Mouse (Mus musculus) granulocyte monocyte progenitor cell, adult 5-6 weeks (primary cell): Measurements from ENCODE around the gene Narfl. TPM values are rescaled to one million over a fixed set of nuclear protein-coding genes. Genes with fewer than 3 reads are reported as not detected.

Experiments used
- ATAC-seq: replicated peaks from 2 replicates; pipeline ENCODE4 v1.8.0; 2016; ENCODE audit warnings: mild to moderate bottlenecking, moderate TSS enrichment, inconsistent platforms; ENCODE audit not compliant: poor library complexity, severe bottlenecking
- total RNA-seq, 2 experiments: library from RNA; stranded (forward) in 1 of 2; stranded (reverse) in 1 of 2; fragments of 200-712, 200-1000 nt in 1 of 2; fragments of >200 nt in 1 of 2; fragmentation: Nextera tagmentation in 1 of 2; gene quantifications; 2 replicates each; pipeline ENCODE4 v1.2.3; 2014 to 2017

Gene Narfl
- total RNA-seq, 2 experiments from 2014 or later = 15.0 to 23.5 TPM

DNA sequence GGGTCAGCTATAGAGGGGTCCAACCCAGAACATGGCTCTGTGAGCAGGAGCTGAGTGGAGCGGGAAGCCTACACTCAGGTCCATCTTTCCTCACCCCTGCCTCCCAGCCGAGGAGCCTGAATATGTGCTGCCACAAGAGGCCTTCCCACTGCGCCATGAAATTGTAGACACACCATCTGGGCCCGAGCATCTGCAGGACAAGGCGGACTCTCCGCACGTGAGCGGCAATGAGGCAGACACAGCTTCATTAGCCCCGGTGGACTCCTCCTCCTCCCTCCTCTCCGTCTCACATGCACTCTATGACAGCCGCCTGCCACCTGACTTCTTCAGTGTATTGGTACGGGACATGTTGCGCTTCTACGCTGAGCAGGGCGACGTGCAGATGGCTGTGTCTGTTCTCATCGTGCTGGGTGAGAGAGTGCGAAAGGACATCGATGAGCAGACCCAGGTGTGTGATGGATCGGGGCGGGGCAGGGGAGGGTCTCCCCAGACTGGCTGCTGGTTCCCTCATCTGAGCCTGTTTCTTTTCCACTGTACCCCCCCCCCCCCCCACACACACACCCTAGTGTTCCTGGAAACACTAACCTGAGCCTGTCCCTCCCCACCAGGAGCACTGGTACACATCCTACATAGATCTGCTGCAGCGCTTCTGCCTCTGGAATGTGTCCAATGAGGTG lies 54.1 kb downstream of the Narfl start:
- no peak for ATAC-seq

GRCm38 (mm10) chr17:25828223-25828594 lies 54.6 kb downstream of the Narfl start:
- no peak for ATAC-seq

- ATAC-seq = peak; percentile 13
Observed at GRCm38 (mm10) chr17:25828712-25829557, 55.4 kb downstream of the Narfl start, which contains the start of gene Jmjd8. TSS of gene Jmjd8 (plus strand) at chr17:25828867.

- ATAC-seq = no peak
Observed at GRCm38 (mm10) chr17:25829558-25830017, 56.0 kb downstream of the Narfl start.

DNA sequence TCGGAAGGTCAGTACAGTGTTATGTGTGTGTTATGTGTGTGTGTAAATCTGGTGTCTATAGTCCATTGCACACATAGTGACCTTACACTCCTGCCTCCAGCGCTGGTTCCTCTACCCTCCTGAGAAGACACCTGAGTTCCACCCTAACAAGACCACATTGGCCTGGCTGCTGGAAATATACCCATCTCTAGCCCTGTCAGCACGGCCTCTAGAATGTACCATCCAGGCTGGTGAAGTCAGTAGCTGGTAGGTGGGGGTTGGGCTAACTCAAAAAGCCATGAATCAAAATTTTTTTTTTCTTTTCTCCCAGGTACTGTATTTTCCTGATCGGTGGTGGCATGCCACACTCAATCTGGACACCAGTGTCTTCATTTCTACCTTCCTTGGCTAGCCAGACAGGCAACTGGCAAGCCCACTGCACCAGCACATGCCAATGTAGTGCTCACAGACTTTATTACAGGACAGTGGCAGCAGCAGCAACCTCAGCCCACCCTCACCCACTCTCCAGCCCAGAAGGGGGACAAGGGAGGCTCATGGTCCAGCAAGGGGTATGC lies 56.7 kb downstream of the Narfl start:
- ATAC-seq = no peak

DNA sequence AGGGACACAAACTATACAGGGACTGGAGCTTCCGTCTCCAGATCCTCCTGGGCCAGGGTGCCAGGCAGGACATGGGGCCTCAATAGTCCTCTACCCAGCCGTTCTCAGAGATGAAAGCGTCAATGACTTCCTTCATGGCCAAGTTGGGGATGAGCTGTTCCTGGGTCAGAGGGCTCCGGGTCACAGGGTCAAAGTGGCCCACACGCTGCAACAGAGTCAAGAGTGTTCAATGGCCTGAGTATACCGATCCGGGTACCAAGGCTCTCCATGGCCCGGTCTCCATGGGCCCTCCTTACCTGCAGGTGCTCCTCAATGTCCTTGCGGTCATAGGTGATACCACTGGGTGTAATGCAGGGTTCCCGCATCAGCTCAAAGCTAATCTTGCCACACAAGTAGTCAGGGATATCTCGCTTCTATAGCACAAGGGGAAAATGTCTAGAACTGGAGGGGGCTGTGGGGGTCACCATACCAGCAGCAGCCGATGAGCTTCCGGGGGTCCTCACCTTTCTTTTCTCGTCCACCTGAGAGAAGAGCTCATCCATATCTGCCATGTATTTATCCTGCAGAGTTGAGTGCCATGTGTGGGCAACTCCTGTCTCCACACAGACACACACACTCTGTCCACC lies 57.3 kb downstream of the Narfl start:
- ATAC-seq = no peak

GRCm38 (mm10) chr17:25831451-25832281 lies 58.1 kb downstream of the Narfl start:
- ATAC-seq = no peak

GRCm38 (mm10) chr17:25832436-25833290 lies 59.1 kb downstream of the Narfl start:
- peak; percentile 73 for ATAC-seq

Other genes with a start within 250 kb of the Narfl start
- gene Sox8, start 203.1 kb upstream of the Narfl start, total RNA-seq (2014; fragmentation: Nextera tagmentation) = 1.1 TPM in 1 of 2 replicates, not detected in the other
- gene Sox8, start 203.1 kb upstream of the Narfl start, total RNA-seq (2017) = not detected in 2 replicates
- 34.0 and 36.8 TPM in 2 replicates for gene Lmf1, start 194.7 kb upstream of the Narfl start, total RNA-seq (2014; fragmentation: Nextera tagmentation)
- 6.9 and 10.7 TPM in 2 replicates for gene Lmf1, start 194.7 kb upstream of the Narfl start, total RNA-seq (2017)
- gene Gng13, start 56.6 kb upstream of the Narfl start, total RNA-seq (2014; fragmentation: Nextera tagmentation) = not detected in 2 replicates
- gene Gng13, start 56.6 kb upstream of the Narfl start, total RNA-seq (2017) = not detected in 2 replicates
- gene Chtf18, start 46.4 kb upstream of the Narfl start, total RNA-seq (2014; fragmentation: Nextera tagmentation) = 16.8 and 29.8 TPM in 2 replicates
- gene Chtf18, start 46.4 kb upstream of the Narfl start, total RNA-seq (2017) = 17.0 and 22.4 TPM in 2 replicates
- 10.9 and 15.6 TPM in 2 replicates for gene Rpusd1, start 46.1 kb upstream of the Narfl start, total RNA-seq (2014; fragmentation: Nextera tagmentation)
- gene Rpusd1, start 46.1 kb upstream of the Narfl start, total RNA-seq (2017) = 4.2 and 6.6 TPM in 2 replicates
- not detected in 2 replicates for gene Mslnl, start 37.7 kb upstream of the Narfl start, total RNA-seq (2014; fragmentation: Nextera tagmentation)
- not detected in 2 replicates for gene Mslnl, start 37.7 kb upstream of the Narfl start, total RNA-seq (2017)
- not detected in 2 replicates for gene Msln, start 19.4 kb upstream of the Narfl start, total RNA-seq (2014; fragmentation: Nextera tagmentation)
- gene Msln, start 19.4 kb upstream of the Narfl start, total RNA-seq (2017) = not detected in 2 replicates
- gene Haghl, start 11.9 kb downstream of the Narfl start, total RNA-seq (2014; fragmentation: Nextera tagmentation) = 24.1 and 27.6 TPM in 2 replicates
- 13.8 and 19.4 TPM in 2 replicates for gene Haghl, start 11.9 kb downstream of the Narfl start, total RNA-seq (2017)
- gene Ccdc78, start 12.8 kb downstream of the Narfl start, total RNA-seq (2014; fragmentation: Nextera tagmentation) = 0.45 TPM in 1 of 2 replicates, not detected in the other
- 0.52 TPM in 1 of 2 replicates, not detected in the other for gene Ccdc78, start 12.8 kb downstream of the Narfl start, total RNA-seq (2017)
- gene Fam173a, start 19.1 kb downstream of the Narfl start, total RNA-seq (2014; fragmentation: Nextera tagmentation) = 85.3 and 92.7 TPM in 2 replicates
- gene Fam173a, start 19.1 kb downstream of the Narfl start, total RNA-seq (2017) = 31.9 and 43.1 TPM in 2 replicates
- not detected in 2 replicates for gene AC134908.4, start 21.9 kb downstream of the Narfl start, total RNA-seq (2014; fragmentation: Nextera tagmentation)
- not detected in 2 replicates for gene AC134908.4, start 21.9 kb downstream of the Narfl start, total RNA-seq (2017)
- 15.8 and 23.3 TPM in 2 replicates for gene Metrn, start 23.4 kb downstream of the Narfl start, total RNA-seq (2014; fragmentation: Nextera tagmentation)
- gene Metrn, start 23.4 kb downstream of the Narfl start, total RNA-seq (2017) = 33.5 and 64.4 TPM in 2 replicates
- gene Fbxl16, start 35.3 kb downstream of the Narfl start, total RNA-seq (2014; fragmentation: Nextera tagmentation) = not detected in 2 replicates
- gene Fbxl16, start 35.3 kb downstream of the Narfl start, total RNA-seq (2017) = not detected in 2 replicates
- gene Wdr24, start 49.9 kb downstream of the Narfl start, total RNA-seq (2014; fragmentation: Nextera tagmentation) = 12.5 and 16.9 TPM in 2 replicates
- 14.8 and 19.3 TPM in 2 replicates for gene Wdr24, start 49.9 kb downstream of the Narfl start, total RNA-seq (2017)
- gene Jmjd8, start 55.1 kb downstream of the Narfl start, total RNA-seq (2014; fragmentation: Nextera tagmentation) = 19.5 and 23.1 TPM in 2 replicates
- gene Jmjd8, start 55.1 kb downstream of the Narfl start, total RNA-seq (2017) = 15.2 and 23.4 TPM in 2 replicates
- gene Stub1, start 59.6 kb downstream of the Narfl start, total RNA-seq (2014; fragmentation: Nextera tagmentation) = 112 and 131 TPM in 2 replicates
- 99.3 and 101 TPM in 2 replicates for gene Stub1, start 59.6 kb downstream of the Narfl start, total RNA-seq (2017)
- gene Rhbdl1, start 63.5 kb downstream of the Narfl start, total RNA-seq (2014; fragmentation: Nextera tagmentation) = 1.1 and 3.0 TPM in 2 replicates
- gene Rhbdl1, start 63.5 kb downstream of the Narfl start, total RNA-seq (2017) = not detected in 2 replicates
- 1.2 TPM in 1 of 2 replicates, not detected in the other for gene Gm20683, start 68.0 kb downstream of the Narfl start, total RNA-seq (2014; fragmentation: Nextera tagmentation)
- gene Gm20683, start 68.0 kb downstream of the Narfl start, total RNA-seq (2017) = 0.41 and 1.2 TPM in 2 replicates
- gene Rhot2, start 71.1 kb downstream of the Narfl start, total RNA-seq (2014; fragmentation: Nextera tagmentation) = 28.3 and 35.5 TPM in 2 replicates
- gene Rhot2, start 71.1 kb downstream of the Narfl start, total RNA-seq (2017) = 11.9 and 17.8 TPM in 2 replicates
- 64.7 and 66.9 TPM in 2 replicates for gene Wdr90, start 87.7 kb downstream of the Narfl start, total RNA-seq (2014; fragmentation: Nextera tagmentation)
- 11.8 and 15.0 TPM in 2 replicates for gene Wdr90, start 87.7 kb downstream of the Narfl start, total RNA-seq (2017)
- gene Mcrip2, start 95.0 kb downstream of the Narfl start, total RNA-seq (2014; fragmentation: Nextera tagmentation) = 30.4 and 58.6 TPM in 2 replicates
- 11.2 and 25.8 TPM in 2 replicates for gene Mcrip2, start 95.0 kb downstream of the Narfl start, total RNA-seq (2017)
- gene Mettl26, start 101.3 kb downstream of the Narfl start, total RNA-seq (2014; fragmentation: Nextera tagmentation) = 23.4 and 27.7 TPM in 2 replicates
- gene Mettl26, start 101.3 kb downstream of the Narfl start, total RNA-seq (2017) = 9.7 and 15.2 TPM in 2 replicates
- 2.1 TPM in 1 of 2 replicates, not detected in the other for gene Wfikkn1, start 107.1 kb downstream of the Narfl start, total RNA-seq (2014; fragmentation: Nextera tagmentation)
- 1.1 and 1.3 TPM in 2 replicates for gene Wfikkn1, start 107.1 kb downstream of the Narfl start, total RNA-seq (2017)
- gene Rab40c, start 146.0 kb downstream of the Narfl start, total RNA-seq (2014; fragmentation: Nextera tagmentation) = 9.4 and 15.9 TPM in 2 replicates
- 7.2 and 11.8 TPM in 2 replicates for gene Rab40c, start 146.0 kb downstream of the Narfl start, total RNA-seq (2017)
- gene Pigq, start 171.2 kb downstream of the Narfl start, total RNA-seq (2014; fragmentation: Nextera tagmentation) = 63.5 and 87.9 TPM in 2 replicates
- gene Pigq, start 171.2 kb downstream of the Narfl start, total RNA-seq (2017) = 32.4 and 37.1 TPM in 2 replicates
- gene Nhlrc4, start 171.2 kb downstream of the Narfl start, total RNA-seq (2014; fragmentation: Nextera tagmentation) = not detected in 2 replicates
- gene Nhlrc4, start 171.2 kb downstream of the Narfl start, total RNA-seq (2017) = not detected in 2 replicates
- not detected in 2 replicates for gene A930017K11Rik, start 178.8 kb downstream of the Narfl start, total RNA-seq (2014; fragmentation: Nextera tagmentation)
- gene A930017K11Rik, start 178.8 kb downstream of the Narfl start, total RNA-seq (2017) = not detected in 2 replicates
- gene Capn15, start 212.0 kb downstream of the Narfl start, total RNA-seq (2014; fragmentation: Nextera tagmentation) = 12.5 and 16.4 TPM in 2 replicates
- 3.2 and 5.3 TPM in 2 replicates for gene Capn15, start 212.0 kb downstream of the Narfl start, total RNA-seq (2017)